Mouse (Mus musculus): ENCODE measurements around the gene Lin54. TPM values are rescaled to one million over a fixed set of nuclear protein-coding genes. Genes with fewer than 3 reads are reported as not detected.
"Not testable (repeated sequence)": the region's sequence is repeated elsewhere in the genome, so short reads cannot be mapped to it uniquely, and the experiment has no call there.

The Lin54 gene
- total RNA-seq, 2 experiments from 2014 or later, result 8.4 to 12.8 TPM

DNA sequence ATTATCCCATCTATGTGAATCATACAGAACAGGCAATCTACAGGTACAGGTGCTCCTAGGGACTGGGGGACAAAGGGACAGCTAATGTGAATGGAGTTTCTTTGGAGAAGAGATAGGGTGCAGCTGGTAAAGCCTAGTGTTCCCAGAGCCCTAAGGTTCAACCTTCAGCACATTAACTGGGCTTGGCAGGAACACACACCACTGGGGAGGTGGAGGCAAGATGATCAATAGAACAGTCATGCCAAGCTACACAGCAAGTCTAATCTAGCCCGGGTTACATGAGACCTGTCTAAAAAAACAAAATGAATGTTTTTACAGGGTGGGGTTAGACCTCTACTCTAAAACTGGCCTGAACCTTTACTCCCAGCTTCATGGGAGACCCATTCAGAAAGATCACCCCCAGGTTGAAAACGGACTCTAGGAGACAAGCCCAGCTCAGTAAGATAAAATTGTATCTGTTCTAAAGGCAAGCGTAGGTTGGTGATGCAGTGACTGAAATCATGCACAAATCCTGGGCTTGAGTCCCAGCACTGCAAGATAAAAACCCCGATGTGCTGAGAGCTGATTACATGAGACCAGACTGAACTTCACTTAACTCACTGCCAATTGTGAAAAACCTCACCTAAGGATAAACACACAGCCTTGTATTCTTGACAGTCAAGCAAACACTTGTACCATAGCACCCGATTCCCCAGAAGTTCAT, 72.3 kb downstream of the Lin54 start:
- intact Hi-C loops (cut with DNase I), result loop anchor here (5.0 to 10.0 kb wide), 2 partner anchors 89 to 247 kb away; partner anchors contain the start of genes Cops4 and Coq2
- DNase-seq, result no peak

DNA sequence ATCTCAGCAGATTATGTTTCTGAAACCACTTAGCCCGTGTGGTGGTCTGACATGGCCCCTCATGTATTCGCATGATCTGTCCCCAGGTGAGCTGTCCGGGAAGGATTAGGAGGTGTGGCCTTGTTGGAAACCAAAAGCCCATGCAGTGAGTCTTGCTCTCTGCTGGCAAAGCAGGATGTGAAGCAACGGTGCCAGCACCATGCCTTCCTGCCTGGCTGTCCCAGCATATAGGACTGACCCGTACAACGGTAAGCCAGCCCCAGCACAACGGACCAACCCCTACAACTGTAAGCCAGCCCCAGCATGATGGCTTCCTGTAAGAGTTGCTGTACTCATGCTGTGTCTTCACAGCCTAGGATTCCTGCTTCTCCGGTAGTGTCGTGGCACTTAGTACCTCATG, 73.2 kb downstream of the Lin54 start:
- no peak for DNase-seq
- intact Hi-C loops (cut with DNase I), result loop anchor here (5.0 to 10.0 kb wide), 2 partner anchors 90 to 248 kb away; partner anchors contain the start of genes Cops4 and Coq2

DNA sequence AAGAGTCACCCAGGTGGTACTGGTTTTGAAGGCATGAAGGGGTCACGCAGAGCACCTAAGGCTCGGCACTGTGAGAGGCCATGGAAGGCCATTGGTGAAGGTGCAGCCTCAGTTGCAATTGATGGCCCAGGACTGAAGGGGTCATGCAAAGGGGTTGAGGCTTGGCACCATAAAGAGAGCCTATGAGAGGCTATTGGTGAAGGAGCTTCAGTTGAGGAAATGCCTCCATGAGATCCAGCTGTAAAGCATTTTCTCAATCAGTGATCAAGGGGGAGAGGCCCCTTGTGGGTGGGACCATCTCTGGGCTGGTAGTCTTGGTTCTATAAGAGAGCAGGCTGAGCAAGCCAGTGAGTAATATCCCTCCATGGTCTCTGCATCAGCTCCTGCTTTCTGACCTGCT, 74.6 kb downstream of the Lin54 start:
- intact Hi-C loops (cut with DNase I), result loop anchor here (5.0 to 10.0 kb wide), 2 partner anchors 91 to 249 kb away; partner anchors contain the start of genes Cops4 and Coq2
- not testable (repeated sequence) for DNase-seq

DNA sequence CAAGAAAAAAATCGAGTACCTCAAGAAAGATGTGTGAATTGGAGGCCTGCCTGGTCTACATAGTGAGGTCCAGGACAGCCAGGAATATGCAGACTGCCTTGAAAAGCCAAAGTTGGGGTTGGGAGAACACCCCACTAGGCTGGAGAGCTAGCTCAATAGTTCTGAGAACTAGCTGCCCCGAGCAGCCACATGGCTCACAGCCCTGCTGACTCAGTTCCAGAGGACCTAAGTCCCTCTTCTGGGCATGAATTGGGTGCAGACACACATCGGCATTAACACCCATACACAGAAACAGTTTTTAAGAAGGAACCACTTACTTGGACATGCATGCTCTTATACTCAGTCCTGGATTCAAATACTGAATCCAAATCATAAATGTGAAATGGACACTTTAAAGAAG, 76.2 kb downstream of the Lin54 start:
- no peak for DNase-seq
- intact Hi-C loops (cut with DNase I), result loop anchor here (10.0 kb wide), 1 partner anchor 251 kb away; the partner anchor contains the start of gene Coq2

DNA sequence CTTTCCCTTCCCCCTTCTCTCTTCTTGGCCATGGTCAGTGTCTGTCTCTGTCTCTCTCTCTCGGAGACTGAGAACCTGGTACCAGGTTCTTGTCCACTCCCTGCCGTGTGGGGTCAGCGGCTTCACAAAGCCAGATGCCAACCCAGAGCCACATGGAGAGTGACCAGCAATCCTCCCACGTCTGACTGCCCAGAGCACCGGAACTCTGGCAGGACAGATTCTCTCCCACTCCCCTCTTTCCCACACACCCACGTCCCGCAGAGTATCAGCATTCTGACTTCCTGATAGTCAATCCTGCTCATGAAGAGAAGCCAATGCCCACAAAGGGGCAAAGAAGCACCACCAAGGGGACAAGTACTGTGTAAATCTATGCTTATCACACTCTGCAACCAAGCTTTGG, 76.8 kb downstream of the Lin54 start:
- intact Hi-C loops (cut with DNase I), result loop anchor here (10.0 kb wide), 1 partner anchor 251 kb away; the partner anchor contains the start of gene Coq2
- no peak for DNase-seq

DNA sequence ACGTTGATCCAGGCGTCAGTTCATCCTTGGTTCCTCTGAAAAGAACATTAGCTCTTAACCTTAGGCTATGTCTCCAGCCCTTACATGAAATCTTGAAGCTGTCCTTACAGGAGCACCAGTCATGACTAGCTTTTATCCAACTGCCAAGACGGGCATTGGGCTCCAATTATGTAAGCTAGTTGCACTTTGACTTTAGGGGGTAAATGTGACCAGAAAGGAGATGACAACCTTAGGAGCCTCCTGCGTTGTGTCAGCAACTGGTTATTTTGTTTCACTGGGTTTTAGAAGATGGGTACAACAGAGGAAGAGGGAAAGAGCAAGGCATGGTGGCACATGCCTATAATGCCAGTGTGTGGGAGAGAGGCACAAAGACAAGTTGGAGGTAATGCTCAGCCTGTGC, 81.6 kb downstream of the Lin54 start:
- DNase-seq, result no peak
- intact Hi-C loops (cut with DNase I), result loop anchor here (5.0 to 10.0 kb wide), 2 partner anchors 78 to 444 kb away; partner anchors contain the start of genes 4930524J08Rik and Hnrnpd

DNA sequence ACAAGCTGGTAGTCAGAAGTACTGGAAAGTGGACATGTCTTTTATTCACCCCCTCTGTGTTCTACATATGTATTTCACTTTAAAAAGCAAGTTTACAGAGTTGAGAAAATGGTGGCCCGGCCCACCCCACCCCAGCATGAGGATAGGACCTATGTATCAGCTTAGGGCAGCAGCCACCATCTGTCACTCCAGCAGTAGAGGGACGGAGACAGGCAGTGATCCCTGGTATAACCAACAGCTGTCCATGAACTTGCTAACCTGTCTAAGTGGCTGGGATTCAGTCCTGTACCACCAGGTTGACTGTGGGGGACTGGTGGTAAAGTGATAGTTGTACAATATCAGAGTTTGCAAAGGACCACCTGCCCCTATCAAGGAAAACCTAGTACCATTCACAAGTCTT, 82.4 kb downstream of the Lin54 start:
- DNase-seq, result no peak
- intact Hi-C loops (cut with DNase I), result loop anchor here (5.0 to 10.0 kb wide), 2 partner anchors 79 to 443 kb away; partner anchors contain the start of genes 4930524J08Rik and Hnrnpd

DNA sequence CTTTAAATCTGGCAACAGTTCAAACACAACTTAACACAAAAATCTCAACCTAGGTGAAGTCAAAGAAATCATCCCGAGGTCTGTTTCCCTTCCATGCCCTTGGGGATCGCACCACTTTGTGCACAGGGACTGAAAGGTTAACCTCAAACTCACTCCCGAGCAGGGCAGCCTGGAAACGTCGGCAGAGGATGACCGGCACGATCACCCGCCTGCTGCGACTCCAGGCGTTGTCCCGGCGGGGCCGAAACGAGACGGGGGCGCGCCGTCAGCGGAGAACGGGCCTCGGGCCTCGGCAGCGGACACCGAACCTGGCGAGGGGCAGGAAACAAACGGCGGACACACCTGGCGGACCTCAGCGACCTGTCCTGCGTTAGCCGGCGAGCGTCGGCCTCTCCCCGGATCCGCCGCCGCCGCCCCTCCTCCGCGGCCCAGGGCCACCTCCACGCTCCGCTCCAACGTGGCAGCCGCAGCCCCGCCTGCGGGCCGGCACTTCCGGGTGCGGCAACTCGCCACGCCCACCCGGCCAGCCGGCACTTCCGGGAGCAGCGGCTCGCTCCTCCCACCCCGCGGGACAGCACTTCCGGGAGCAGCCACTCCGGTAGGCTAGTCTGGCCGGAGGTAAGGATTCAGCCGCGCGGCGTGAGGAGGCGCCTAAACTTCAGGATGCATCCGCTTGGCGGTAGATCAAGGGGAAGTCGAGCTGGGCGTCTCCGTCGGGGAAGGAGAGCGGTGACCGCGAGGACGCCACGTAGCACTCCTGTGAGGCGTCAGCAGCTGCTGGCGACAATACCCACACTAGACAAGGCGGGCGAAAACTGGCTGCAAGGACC, 84.5 kb downstream of the Lin54 start, which contains the start of gene Sec31a:
Sec31a (minus strand) TSS at position 474 of the 830 bp plus-strand sequence.
- DNase-seq, result peak; percentile 99 to 100
- intact Hi-C loops (cut with DNase I), result loop anchor here (1.0 to 10.0 kb wide), 3 partner anchors 13 to 441 kb away; partner anchors contain the start of genes 4930524J08Rik and Hnrnpd

DNA sequence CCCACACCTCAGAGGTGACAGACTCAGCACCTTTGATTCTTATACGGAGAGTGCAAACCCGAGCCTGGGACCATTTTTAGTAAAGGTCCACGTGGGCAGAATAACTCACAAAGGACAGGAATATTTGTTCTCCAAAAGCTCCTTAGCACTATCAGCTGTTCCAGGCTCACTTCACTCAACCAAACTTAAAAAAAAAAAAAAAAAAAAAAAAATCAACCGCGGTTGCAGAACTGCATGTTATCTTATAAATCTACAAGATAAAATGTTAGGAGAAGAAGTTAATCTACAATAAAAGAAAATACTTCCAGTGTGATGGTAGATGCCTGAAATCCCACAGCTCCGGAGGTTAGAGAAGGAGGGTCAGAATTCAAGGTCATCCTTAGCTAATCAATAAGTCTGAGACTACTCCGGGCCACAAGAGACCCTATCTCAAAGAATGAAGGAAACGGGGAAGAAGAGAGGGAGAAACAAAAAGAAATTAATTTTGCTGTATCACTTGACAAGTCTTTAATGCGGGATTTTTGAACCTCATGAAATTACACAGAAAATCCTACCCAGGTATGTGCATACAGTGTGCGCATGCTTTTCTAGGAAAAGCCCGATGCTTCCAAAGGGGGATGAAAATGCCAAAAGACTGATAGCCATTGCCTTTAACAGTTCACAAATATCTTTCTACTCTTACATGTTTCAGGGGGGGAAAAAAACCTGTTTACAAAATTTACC, 85.8 kb downstream of the Lin54 start:
- DNase-seq, result no peak
- intact Hi-C loops (cut with DNase I), result loop anchor here (5.0 to 10.0 kb wide), 2 partner anchors 83 to 440 kb away; partner anchors contain the start of genes 4930524J08Rik and Hnrnpd

DNA sequence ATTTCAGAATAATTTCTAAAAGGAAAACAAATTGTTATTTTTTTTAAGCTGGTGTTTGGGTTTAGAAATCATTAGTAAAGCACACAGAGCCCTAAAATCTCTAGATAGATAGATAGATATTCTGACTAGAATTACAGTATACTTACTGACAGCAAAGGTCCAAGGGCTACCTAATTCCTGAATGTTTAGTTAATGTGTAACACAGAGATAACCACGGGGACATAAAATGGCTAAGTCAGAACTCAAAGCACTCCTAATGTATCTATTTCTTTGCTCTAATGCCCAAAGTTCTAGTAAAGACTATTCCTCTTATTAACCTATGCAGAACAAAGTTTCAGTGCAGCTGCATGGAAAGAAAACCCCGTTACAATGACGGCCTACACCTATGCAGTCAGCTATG, 87.6 kb downstream of the Lin54 start:
- intact Hi-C loops (cut with DNase I), result loop anchor here (10.0 kb wide), 1 partner anchor 438 kb away; the partner anchor contains the start of genes 4930524J08Rik and Hnrnpd
- no peak for DNase-seq

DNA sequence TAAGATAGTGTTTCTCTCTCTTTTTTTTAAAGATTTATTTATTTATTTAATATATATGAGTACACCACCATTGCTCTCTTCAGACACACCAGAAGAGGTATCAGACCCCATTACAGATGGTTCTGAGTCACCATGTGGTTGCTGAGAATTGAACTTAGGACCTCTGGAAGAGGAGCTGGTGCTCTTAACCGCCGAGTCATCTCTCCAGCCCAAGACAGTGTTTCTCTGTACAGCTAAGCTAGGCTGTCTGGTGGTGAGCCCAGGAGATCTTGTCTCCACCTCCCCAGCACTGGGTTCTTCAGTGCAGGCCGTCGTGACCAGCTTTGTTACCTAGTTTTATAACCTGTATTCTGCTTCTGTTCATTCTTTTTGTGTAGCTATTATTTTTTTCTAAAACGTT, 90.2 kb downstream of the Lin54 start:
- no peak for DNase-seq
- intact Hi-C loops (cut with DNase I), result loop anchor here (10.0 kb wide), 1 partner anchor 435 kb away; the partner anchor contains the start of genes 4930524J08Rik and Hnrnpd

DNA sequence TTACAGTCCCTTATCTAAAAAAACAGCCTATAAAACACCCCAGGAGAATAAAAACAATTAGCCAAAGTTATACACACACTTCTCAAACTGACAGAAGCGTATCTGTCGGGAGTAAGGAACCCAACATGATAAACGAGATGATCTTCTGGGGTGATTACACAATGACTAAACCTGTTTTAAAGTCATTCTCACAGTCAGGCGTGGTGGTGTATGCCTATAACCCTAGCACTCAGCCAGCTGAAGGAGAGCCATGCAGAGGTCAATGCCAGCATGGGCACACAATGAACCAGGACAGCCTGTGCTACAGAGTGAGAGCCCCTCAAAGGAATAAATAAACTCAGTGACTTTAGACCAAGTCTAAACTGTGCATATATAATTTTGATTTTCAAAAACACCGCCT, 92.0 kb downstream of the Lin54 start:
- intact Hi-C loops (cut with DNase I), result no loop called here

DNA sequence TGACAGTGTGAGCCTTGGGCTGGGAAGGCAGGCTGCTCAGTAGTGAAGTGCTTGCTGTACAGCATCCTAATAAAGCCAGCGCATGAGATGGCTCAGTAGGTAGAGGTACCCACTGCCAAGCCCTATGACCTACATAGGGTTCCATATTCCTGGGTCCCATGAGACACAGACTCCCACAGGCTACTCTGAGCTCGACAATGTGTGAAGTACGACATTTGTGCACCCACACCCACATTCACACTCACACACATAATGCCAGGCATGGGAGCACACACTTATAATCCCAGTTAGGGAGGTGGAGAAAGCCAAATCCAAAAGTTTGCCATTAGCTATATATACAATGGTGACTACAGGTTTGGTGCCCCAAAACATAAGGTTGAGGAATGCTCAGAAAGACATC, 103.7 kb downstream of the Lin54 start:
- DNase-seq, result no peak
- intact Hi-C loops (cut with DNase I), result no loop called here

More for the DNA sequence above, 92.0 kb downstream of the Lin54 start:
- no peak for DNase-seq

DNA sequence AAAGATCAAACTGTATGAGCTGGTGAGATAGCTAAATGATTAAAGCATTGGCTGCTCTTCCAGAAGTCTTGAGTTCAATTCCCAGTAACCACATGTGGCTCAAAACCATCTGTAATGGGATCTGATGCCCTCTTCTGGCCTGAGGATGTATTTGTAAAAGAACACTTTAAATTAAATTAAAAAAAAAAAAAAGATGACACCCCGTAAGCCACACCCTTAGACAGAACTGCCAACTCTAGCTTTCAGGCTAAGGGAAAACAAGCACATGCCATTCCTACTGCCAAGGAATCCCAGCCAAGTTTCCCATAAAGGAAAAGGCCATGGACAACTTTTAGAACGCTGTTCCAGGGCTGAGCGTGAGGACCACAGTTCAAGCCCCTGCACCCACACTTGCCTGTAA, 106.8 kb downstream of the Lin54 start:
- peak in 1 of 2 experiments; percentile 18 for DNase-seq
- intact Hi-C loops (cut with DNase I), result no loop called here

DNA sequence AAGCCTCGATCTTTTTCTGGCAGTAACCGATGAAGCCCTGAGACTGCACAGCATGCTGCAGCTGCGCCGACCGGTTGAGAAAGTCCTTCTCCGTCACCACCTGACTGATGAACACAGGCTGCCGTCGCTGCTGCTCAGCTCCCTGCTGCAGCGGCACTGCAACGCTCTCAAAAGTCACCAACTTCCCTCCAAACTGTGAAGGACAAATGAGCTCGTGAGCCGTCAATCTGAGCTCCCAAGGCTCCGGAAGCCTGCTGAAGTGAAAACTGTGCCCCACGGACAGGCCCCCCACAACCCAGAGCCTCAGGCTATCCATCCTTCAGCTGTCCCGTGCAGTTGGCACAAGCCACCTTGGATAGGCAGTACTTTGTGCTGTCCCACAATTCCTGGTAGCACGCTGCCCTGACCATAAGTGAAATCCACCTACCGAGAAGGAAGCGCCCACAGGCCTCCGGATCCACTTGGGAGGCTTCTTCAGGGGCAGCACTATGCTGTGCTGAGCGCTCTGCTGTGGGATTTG, 107.9 kb downstream of the Lin54 start:
- no peak for DNase-seq
- intact Hi-C loops (cut with DNase I), result no loop called here

Small RNA genes lying within 50 kb of the gene (microRNA-seq; reads per million reads assigned to microRNA genes)
- 0 reads per million in 2 experiments for gene Gm23222

Other genes starting within 250 kb of the Lin54 start
- gene Sec31a, start 84.4 kb downstream of the Lin54 start, total RNA-seq (2021), result 100 to 1,000 TPM; 114 to 118 TPM
- 10 to 100 TPM; 73.4 to 77.0 TPM for gene Cops4, start 17.7 kb upstream of the Lin54 start, total RNA-seq (2021)
- 1 to 10 TPM; 1.5 to 2.4 TPM for gene Plac8, start 71.6 kb upstream of the Lin54 start, total RNA-seq (2021)
- 10 to 100 TPM; 68.4 to 73.1 TPM for gene Coq2, start 174.5 kb upstream of the Lin54 start, total RNA-seq (2021)
- under 1 TPM; 0.93 to 0.96 TPM for gene Hpse, start 219.1 kb upstream of the Lin54 start, total RNA-seq (2021)

Measured in heart, postnatal 14 days (tissue).